Mouse (Mus musculus) hindbrain, embryonic 14.5 days (tissue): ENCODE measurements around the gene Galr3. TPM values are rescaled to one million over a fixed set of nuclear protein-coding genes. Genes with fewer than 3 reads are reported as not detected.
"Not testable (repeated sequence)": the region's sequence is repeated elsewhere in the genome, so short reads cannot be mapped to it uniquely, and the experiment has no call there.

ENCODE experiments used
- ATAC-seq: fragments of 200-750 bp; cut with Nextera tagmentation; 2 replicates; pipeline ENCODE4 v1.8.0; 2017; ENCODE audit warnings: moderate number of reproducible peaks, mild to moderate bottlenecking, moderate TSS enrichment, moderate library complexity; ENCODE audit not compliant: low FRiP score
- DNase-seq: peaks from one replicate; pipeline ENCODE4 v3.0.0-alpha.2; 2015; ENCODE audit warnings: low spot score
- H3K27ac ChIP-seq: fragments of 300-500 bp; sonication (generic); 2 replicates; pipeline ENCODE4 v1.5.1; 2014; ENCODE audit warnings: mild to moderate bottlenecking, moderate library complexity
- H3K27me3 ChIP-seq: fragments of 300-500 bp; sonication (generic); 2 replicates; pipeline ENCODE4 v1.6.1; 2014; ENCODE audit warnings: mild to moderate bottlenecking, low read length, mixed read lengths; ENCODE audit not compliant: control insufficient read depth, insufficient read depth
- H3K36me3 ChIP-seq: fragments of 300-500 bp; sonication (generic); replicated peaks from 2 replicates; pipeline ENCODE4 v1.6.1; 2014; ENCODE audit not compliant: control insufficient read depth, insufficient read depth
- H3K4me1 ChIP-seq: fragments of 300-500 bp; sonication (generic); replicated peaks from 2 replicates; pipeline ENCODE4 v1.6.1; 2014; ENCODE audit warnings: antibody characterized with exemption, low read length, mixed read lengths; ENCODE audit not compliant: control insufficient read depth, insufficient read depth
- H3K4me2 ChIP-seq: fragments of 300-500 bp; sonication (generic); replicated peaks from 2 replicates; pipeline ENCODE4 v1.6.1; 2014; ENCODE audit warnings: mild to moderate bottlenecking, moderate library complexity
- H3K4me3 ChIP-seq: fragments of 300-500 bp; sonication (generic); replicated peaks from 2 replicates; pipeline ENCODE4 v1.5.1; 2014; ENCODE audit warnings: mild to moderate bottlenecking, low read length
- H3K9ac ChIP-seq: fragments of 300-500 bp; sonication (generic); 2 replicates; pipeline ENCODE4 v1.6.1; 2014
- H3K9me3 ChIP-seq: fragments of 300-500 bp; sonication (generic); 2 replicates; pipeline ENCODE4 v1.6.1; 2016; ENCODE audit warnings: low read length; ENCODE audit not compliant: control insufficient read depth
- WGBS: fragments of 180-500 bp; shearing (Covaris S2); extraction: QIAGEN DNeasy Blood & Tissue Kit; methylation state at CpG from one replicate; pipeline ENCODE4 v1.1.7; 2014; 5-methylcytosine and 5-hydroxymethylcytosine counted together
- polyA plus RNA-seq: library from polyadenylated mRNA; unstranded; fragments of >200 nt; fragmentation: Nextera tagmentation; extraction: Ambion mirVana; gene quantifications from 2 replicates; pipeline ENCODE4 v1.2.1, GENCODE M21; 2014

The Galr3 gene
- polyA plus RNA-seq, 1 experiment from 2014 or later: not detected

GRCm38 (mm10) chr15:79003079-79003478 lies 38.6 kb upstream of the Galr3 start:
- 88% methylated on average over 3 of the region's 3 CpGs for WGBS
- H3K4me2 ChIP-seq: no peak overlapping the region
- H3K27me3 ChIP-seq: no peaks in the 10 kb centered on the region
- H3K36me3 ChIP-seq: peaks cover 88% of the 10 kb centered on the region
- no peak overlapping the region for H3K27ac ChIP-seq
- H3K9me3 ChIP-seq: no peaks in the 10 kb centered on the region
- no peak overlapping the region for H3K9ac ChIP-seq
- DNase-seq (no peak), ATAC-seq (no peak)
- H3K4me3 ChIP-seq: no peak overlapping the region
- H3K4me1 ChIP-seq: no peaks in the 10 kb centered on the region

- DNase-seq (no peak), ATAC-seq (no peak)
- Histone ChIP-seq H3K4me2 (no peak overlapping the region), H3K27ac (no peak overlapping the region), H3K4me1 (no peaks in the 10 kb centered on the region), H3K4me3 (no peak overlapping the region), H3K9ac (no peak overlapping the region), H3K36me3 (peaks cover 69% of the 10 kb centered on the region), H3K27me3 (no peaks in the 10 kb centered on the region), H3K9me3 (no peaks in the 10 kb centered on the region)
- 90% methylated on average over 9 of the region's 9 CpGs for WGBS
Observed at GRCm38 (mm10) chr15:79005581-79005980, 36.1 kb upstream of the Galr3 start.

GRCm38 (mm10) chr15:79006638-79007037 lies 35.0 kb upstream of the Galr3 start:
- WGBS: 71% methylated on average over 3 of the region's 3 CpGs
- Histone ChIP-seq H3K27ac (no peak overlapping the region), H3K27me3 (no peaks in the 10 kb centered on the region), H3K9me3 (no peaks in the 10 kb centered on the region), H3K9ac (no peak overlapping the region), H3K4me1 (no peaks in the 10 kb centered on the region), H3K4me2 (no peak overlapping the region), H3K4me3 (no peak overlapping the region), H3K36me3 (peaks cover 58% of the 10 kb centered on the region)
- DNase-seq (no peak), ATAC-seq (no peak)

- H3K4me2 ChIP-seq: no peak overlapping the region
- DNase-seq (no peak), ATAC-seq (no peak)
- no peak overlapping the region for H3K27ac ChIP-seq
- 95% methylated on average over 5 of the region's 5 CpGs for WGBS
- no peaks in the 10 kb centered on the region for H3K4me1 ChIP-seq
- no peak overlapping the region for H3K4me3 ChIP-seq
- no peaks in the 10 kb centered on the region for H3K27me3 ChIP-seq
- peaks cover 54% of the 10 kb centered on the region for H3K36me3 ChIP-seq
- no peaks in the 10 kb centered on the region for H3K9me3 ChIP-seq
- no peak overlapping the region for H3K9ac ChIP-seq
Observed at GRCm38 (mm10) chr15:79007059-79007458, 34.6 kb upstream of the Galr3 start.

GRCm38 (mm10) chr15:79007836-79008235 lies 33.8 kb upstream of the Galr3 start:
- WGBS: 91% methylated on average over 6 of the region's 6 CpGs
- H3K9me3 ChIP-seq, H3K4me2 ChIP-seq, H3K4me1 ChIP-seq, ATAC-seq, DNase-seq, H3K9ac ChIP-seq, H3K4me3 ChIP-seq, H3K27ac ChIP-seq, H3K27me3 ChIP-seq: not testable (repeated sequence)
- H3K36me3 ChIP-seq: peaks cover 46% of the 10 kb centered on the region

GRCm38 (mm10) chr15:79009734-79010133 lies 32.0 kb upstream of the Galr3 start:
- Histone ChIP-seq H3K4me2 (no peak overlapping the region), H3K9me3 (no peaks in the 10 kb centered on the region), H3K27ac (no peak overlapping the region), H3K9ac (no peak overlapping the region), H3K27me3 (no peaks in the 10 kb centered on the region), H3K36me3 (peaks cover 27% of the 10 kb centered on the region), H3K4me1 (no peaks in the 10 kb centered on the region), H3K4me3 (no peak overlapping the region)
- 59% methylated on average over 5 of the region's 5 CpGs for WGBS
- DNase-seq: no peak
- no peak for ATAC-seq

- Histone ChIP-seq H3K36me3 (peaks cover 9% of the 10 kb centered on the region; the same call in 1 of the 2 replicates), H3K9me3 (no peaks in the 10 kb centered on the region), H3K4me2 (no peak overlapping the region), H3K9ac (no peak overlapping the region), H3K27me3 (no peaks in the 10 kb centered on the region), H3K4me1 (no peaks in the 10 kb centered on the region), H3K4me3 (no peak overlapping the region), H3K27ac (no peak overlapping the region)
- ATAC-seq (no peak), DNase-seq (no peak)
- 33% methylated on average over 10 of the region's 10 CpGs for WGBS
Observed at GRCm38 (mm10) chr15:79011550-79011949, 30.1 kb upstream of the Galr3 start.

GRCm38 (mm10) chr15:79013382-79013781 lies 28.3 kb upstream of the Galr3 start:
- no peak for ATAC-seq
- H3K27ac ChIP-seq: 0 out of 2 replicates have a peak overlapping the region, but pooled peaks have one; percentile 3

GRCm38 (mm10) chr15:79018191-79018590 lies 23.5 kb upstream of the Galr3 start:
- Histone ChIP-seq H3K27ac (no peak overlapping the region), H3K9ac (no peak overlapping the region), H3K36me3 (no peaks in the 10 kb centered on the region), H3K4me3 (no peak overlapping the region), H3K27me3 (no peaks in the 10 kb centered on the region), H3K9me3 (no peaks in the 10 kb centered on the region), H3K4me1 (no peaks in the 10 kb centered on the region), H3K4me2 (no peak overlapping the region)
- WGBS: 29% methylated on average over 4 of the region's 4 CpGs
- no peak for DNase-seq
- no peak for ATAC-seq

More at GRCm38 (mm10) chr15:79013382-79013781, 28.3 kb upstream of the Galr3 start:
- Histone ChIP-seq H3K4me3 (no peak overlapping the region), H3K4me1 (no peaks in the 10 kb centered on the region), H3K36me3 (no peaks in the 10 kb centered on the region), H3K27me3 (no peaks in the 10 kb centered on the region), H3K9ac (no peak overlapping the region), H3K4me2 (no peak overlapping the region), H3K9me3 (no peaks in the 10 kb centered on the region)
- 44% methylated on average over 7 of the region's 7 CpGs for WGBS
- no peak for DNase-seq

- no peak overlapping the region for H3K4me2 ChIP-seq
- H3K27me3 ChIP-seq: no peaks in the 10 kb centered on the region
- no peaks in the 10 kb centered on the region for H3K36me3 ChIP-seq
- H3K4me3 ChIP-seq: no peak overlapping the region
- H3K27ac ChIP-seq: no peak overlapping the region
- H3K9me3 ChIP-seq: no peaks in the 10 kb centered on the region
- WGBS: 64% methylated on average over 3 of the region's 3 CpGs
- no peaks in the 10 kb centered on the region for H3K4me1 ChIP-seq
- no peak for ATAC-seq
- DNase-seq: no peak
- H3K9ac ChIP-seq: no peak overlapping the region
Observed at GRCm38 (mm10) chr15:79018886-79019285, 22.8 kb upstream of the Galr3 start.
